Mouse (Mus musculus) midbrain, postnatal 0 days (tissue): ENCODE measurements at regions not wholly inside any gene's neighbourhood (a gene's known extent, or its start where the extent isn't known, plus 50 kb on each side); places are given as distances from the start of the nearest gene placed in this dataset.

Experiments
- ATAC-seq: fragments of 200-750 bp; cut with Nextera tagmentation; 2 replicates; pipeline ENCODE4 v1.8.0; 2017; ENCODE audit warnings: moderate number of reproducible peaks, mild to moderate bottlenecking, moderate TSS enrichment, moderate library complexity; ENCODE audit not compliant: low FRiP score
- DNase-seq: peaks from one replicate; pipeline ENCODE4 v3.0.0-alpha.2; 2015; ENCODE audit warnings: low spot score
- H3K27ac ChIP-seq: fragments of 300-500 bp; sonication (generic); 2 replicates; pipeline ENCODE4 v1.5.1; 2014; ENCODE audit warnings: low read depth, mild to moderate bottlenecking, low read length, mixed read lengths
- H3K27me3 ChIP-seq: fragments of 300-500 bp; sonication (generic); 2 replicates; pipeline ENCODE4 v1.6.1; 2014; ENCODE audit warnings: low read length, control low read depth, mixed read lengths; ENCODE audit not compliant: insufficient read depth
- H3K36me3 ChIP-seq: fragments of 300-500 bp; sonication (generic); 2 replicates; pipeline ENCODE4 v1.6.1; 2014; ENCODE audit warnings: low read length, control low read depth, mixed read lengths; ENCODE audit not compliant: insufficient read depth
- H3K4me1 ChIP-seq: fragments of 300-500 bp; sonication (generic); 2 replicates; pipeline ENCODE4 v1.6.1; 2014; ENCODE audit warnings: mild to moderate bottlenecking, control low read depth, antibody characterized with exemption, low read length, mixed read lengths; ENCODE audit not compliant: insufficient read depth
- H3K4me2 ChIP-seq: fragments of 300-500 bp; sonication (generic); 2 replicates; pipeline ENCODE4 v1.6.1; 2014; ENCODE audit warnings: low read depth, mild to moderate bottlenecking, low read length, mixed read lengths; ENCODE audit not compliant: poor library complexity, severe bottlenecking
- H3K4me3 ChIP-seq: fragments of 300-500 bp; sonication (generic); 2 replicates; pipeline ENCODE4 v1.5.1; 2014; ENCODE audit warnings: low read depth, mild to moderate bottlenecking, low read length, moderate library complexity
- H3K9ac ChIP-seq: fragments of 300-500 bp; sonication (generic); replicated peaks from 2 replicates; pipeline ENCODE4 v1.6.1; 2014; ENCODE audit warnings: mild to moderate bottlenecking, low read length, moderate library complexity, mixed read lengths; ENCODE audit not compliant: poor library complexity, severe bottlenecking
- H3K9me3 ChIP-seq: fragments of 300-500 bp; sonication (generic); 2 replicates; pipeline ENCODE4 v1.6.1; 2016; ENCODE audit warnings: low read length, control low read depth
- CTCF ChIP-seq: IDR thresholded peaks from 2 replicates; pipeline ENCODE4 v1.5.1; 2016; ENCODE audit warnings: antibody characterized with exemption, mild to moderate bottlenecking
- WGBS: fragments of 180-500 bp; shearing (Covaris S2); extraction: QIAGEN DNeasy Blood & Tissue Kit; methylation state at CpG from one replicate; pipeline ENCODE4 v1.1.7; 2014; 5-methylcytosine and 5-hydroxymethylcytosine counted together

DNA sequence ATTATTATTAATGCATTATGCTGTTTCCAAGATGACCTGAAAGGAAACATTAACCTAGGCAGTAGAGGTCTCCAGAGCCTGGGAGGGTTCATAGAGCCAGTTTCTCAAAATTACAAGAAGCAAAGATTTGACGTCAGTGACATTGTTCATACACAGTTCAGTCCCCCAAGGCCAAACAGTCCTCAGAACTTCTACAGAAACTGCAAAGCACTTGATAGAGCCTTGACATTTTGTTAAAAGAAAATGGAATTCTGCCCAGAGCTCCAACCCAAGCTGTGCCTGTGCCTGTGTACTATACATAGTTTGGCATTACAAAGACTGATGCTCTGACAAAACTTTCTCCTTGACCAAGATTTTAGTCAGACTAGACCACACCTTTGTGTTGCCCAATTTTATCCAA lies 118.9 kb downstream of the H2al2a start:
- ATAC-seq = no peak
- no peak for DNase-seq
- Histone ChIP-seq H3K27ac (no peak overlapping the region), H3K9ac (no peak overlapping the region), H3K36me3 (no peaks in the 10 kb centered on the region), H3K27me3 (no peaks in the 10 kb centered on the region), H3K9me3 (no peaks in the 10 kb centered on the region), H3K4me3 (no peak overlapping the region), H3K4me2 (no peak overlapping the region), H3K4me1 (no peaks in the 10 kb centered on the region)
- 97% methylated on average over 1 of the region's 1 CpGs for WGBS
- TF ChIP-seq CTCF = no peak

DNA sequence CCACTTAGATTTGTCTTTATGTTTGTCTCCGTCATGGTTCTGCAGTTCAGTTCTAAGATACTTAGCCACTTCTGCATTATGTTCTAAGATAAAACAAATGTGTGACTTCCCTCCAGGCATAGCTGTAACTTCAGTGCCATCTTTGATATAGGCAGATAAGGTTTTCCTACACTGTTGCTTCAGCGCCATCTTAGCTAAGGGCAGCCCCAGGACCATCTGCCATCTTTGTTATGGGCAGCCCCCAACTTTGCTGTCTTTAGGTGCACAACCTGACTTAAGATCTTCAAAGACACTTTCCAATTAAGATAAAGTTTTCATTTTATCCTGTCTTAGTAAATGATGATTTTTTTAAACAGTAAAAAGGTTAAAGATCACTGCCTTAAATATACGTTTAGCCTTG lies 119.8 kb downstream of the H2al2a start:
- ATAC-seq (no peak), DNase-seq (no peak)
- Histone ChIP-seq H3K27me3 (no peaks in the 10 kb centered on the region), H3K27ac (no peak overlapping the region), H3K9ac (no peak overlapping the region), H3K4me3 (no peak overlapping the region), H3K36me3 (no peaks in the 10 kb centered on the region), H3K4me2 (no peak overlapping the region), H3K4me1 (no peaks in the 10 kb centered on the region), H3K9me3 (no peaks in the 10 kb centered on the region)
- no peak for TF ChIP-seq CTCF
- WGBS = 93% methylated on average over 3 of the region's 3 CpGs

GRCm38 (mm10) chr2:17876155-17876554 lies 120.6 kb downstream of the H2al2a start:
- WGBS = 90% methylated on average over 9 of the region's 9 CpGs
- no peak overlapping the region for H3K4me3 ChIP-seq
- no peaks in the 10 kb centered on the region for H3K27me3 ChIP-seq
- ATAC-seq (no peak), DNase-seq (no peak)
- H3K4me2 ChIP-seq = no peak overlapping the region
- no peak for TF ChIP-seq CTCF
- H3K36me3 ChIP-seq = no peaks in the 10 kb centered on the region
- no peaks in the 10 kb centered on the region for H3K4me1 ChIP-seq
- H3K9ac ChIP-seq = no peak overlapping the region
- H3K9me3 ChIP-seq = no peaks in the 10 kb centered on the region
- no peak overlapping the region for H3K27ac ChIP-seq

DNA sequence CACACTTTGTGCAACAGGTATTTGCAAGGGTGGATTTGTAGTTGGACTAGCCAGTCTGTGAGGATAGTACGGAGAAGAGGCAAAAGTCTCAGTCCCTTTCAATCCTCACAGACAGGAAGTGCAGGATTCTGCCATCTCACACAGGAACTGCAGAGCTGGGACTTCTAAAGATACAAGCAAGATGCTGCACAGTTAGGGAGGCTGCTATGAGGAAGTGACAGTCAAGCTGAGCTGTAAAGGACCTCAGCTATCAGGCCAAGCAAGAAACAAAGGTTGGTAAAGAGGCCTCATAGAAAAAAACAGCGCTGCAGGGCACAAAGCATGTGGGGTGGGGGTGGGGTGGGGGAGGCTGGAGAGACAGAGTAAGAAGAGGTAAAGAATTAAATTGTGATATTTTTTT lies 126.2 kb downstream of the H2al2a start:
- Histone ChIP-seq H3K36me3 (no peaks in the 10 kb centered on the region), H3K27me3 (no peaks in the 10 kb centered on the region), H3K4me2 (no peak overlapping the region), H3K9me3 (no peaks in the 10 kb centered on the region), H3K4me1 (no peaks in the 10 kb centered on the region), H3K4me3 (no peak overlapping the region), H3K9ac (no peak overlapping the region), H3K27ac (no peak overlapping the region)
- WGBS = 60% methylated on average over 2 of the region's 2 CpGs
- no peak for DNase-seq
- TF ChIP-seq CTCF = no peak
- no peak for ATAC-seq

- no peak for ATAC-seq
- Histone ChIP-seq H3K9ac (no peak overlapping the region), H3K27me3 (no peaks in the 10 kb centered on the region), H3K4me2 (no peak overlapping the region), H3K27ac (no peak overlapping the region), H3K4me1 (no peaks in the 10 kb centered on the region), H3K4me3 (no peak overlapping the region), H3K36me3 (no peaks in the 10 kb centered on the region), H3K9me3 (no peaks in the 10 kb centered on the region)
- DNase-seq = no peak
- 13% methylated on average over 9 of the region's 9 CpGs for WGBS
- no peak for TF ChIP-seq CTCF
These were observed 128.6 kb downstream of the H2al2a start for GRCm38 (mm10) chr2:17868145-17868544.

DNA sequence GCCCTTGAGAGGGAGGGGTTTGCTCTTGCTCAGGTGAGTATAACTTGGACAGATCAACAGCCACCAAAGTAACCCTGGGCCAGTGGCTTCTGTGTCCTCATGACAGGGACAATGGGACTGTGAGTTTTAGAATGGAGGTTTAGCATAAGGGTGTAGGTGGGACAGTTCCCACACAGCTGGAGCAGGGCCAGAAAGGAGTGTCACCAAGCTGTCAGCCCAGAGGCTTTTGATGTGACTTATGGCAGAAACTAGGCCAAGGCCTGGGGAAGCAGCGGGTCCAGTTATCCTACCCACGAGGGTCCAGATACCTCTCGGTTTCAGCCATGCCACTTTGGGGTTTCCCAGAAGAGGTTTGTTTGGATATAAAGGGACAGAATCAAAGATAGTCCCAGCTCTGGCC lies 129.4 kb downstream of the H2al2a start:
- no peaks in the 10 kb centered on the region for H3K36me3 ChIP-seq
- 75% methylated on average over 3 of the region's 3 CpGs for WGBS
- H3K4me1 ChIP-seq = no peaks in the 10 kb centered on the region
- H3K27me3 ChIP-seq = no peaks in the 10 kb centered on the region
- DNase-seq (no peak), ATAC-seq (no peak)
- no peak overlapping the region for H3K27ac ChIP-seq
- H3K4me2 ChIP-seq = no peak overlapping the region
- no peak overlapping the region for H3K9ac ChIP-seq
- no peaks in the 10 kb centered on the region for H3K9me3 ChIP-seq
- no peak overlapping the region for H3K4me3 ChIP-seq
- TF ChIP-seq CTCF = no peak
